Mouse (Mus musculus) kidney, postnatal 25 days (tissue): ENCODE results near the gene Ogg1.

Experiments used
- DNase-seq, 2 experiments: peaks; one replicate each; pipeline ENCODE4 v3.0.0; 2021; ENCODE audit warnings: mixed read lengths in 2 of 2

Gene Ogg1

DNA sequence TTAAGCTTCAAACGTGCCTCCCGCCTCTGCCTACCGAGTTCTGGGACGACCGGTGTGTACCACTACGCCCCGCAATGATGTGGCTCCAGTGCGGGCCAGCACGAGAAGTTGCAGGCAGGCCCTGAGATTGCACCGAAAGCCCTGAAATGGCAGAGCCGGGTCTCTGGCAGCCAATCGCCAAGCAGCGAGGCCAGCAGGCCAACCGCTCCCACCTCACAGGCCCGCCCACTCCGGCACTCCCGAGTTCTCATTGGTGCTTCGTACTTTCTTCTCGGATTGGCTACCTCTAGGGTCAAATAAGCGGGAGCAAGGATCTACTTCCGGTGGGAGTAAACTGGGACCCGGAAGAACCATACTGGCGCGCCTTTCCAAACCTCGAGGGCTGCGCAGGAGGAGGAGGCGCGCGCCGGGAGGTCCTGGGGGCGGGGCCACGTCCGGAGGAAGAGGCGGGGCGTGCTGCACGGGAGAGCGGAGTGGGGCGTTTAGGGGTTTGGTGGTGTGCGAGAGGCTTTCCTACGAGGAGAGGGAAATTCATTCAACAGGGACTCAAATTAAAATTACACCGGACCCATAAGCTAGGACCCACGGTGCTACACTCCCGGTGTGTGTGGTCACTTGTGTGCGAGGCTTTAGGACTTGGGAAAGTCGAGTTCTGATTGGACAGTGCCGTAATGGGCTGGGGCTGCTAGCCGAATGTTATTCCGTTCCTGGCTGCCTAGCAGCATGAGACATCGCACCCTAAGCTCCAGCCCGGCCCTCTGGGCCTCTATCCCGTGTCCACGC lies at the start of gene Ogg1:
Gene Ogg1 (plus strand): TSS at position 440 of the 783 bp plus-strand sequence.
- DNase-seq, result peak; percentile 98 to 100

DNA sequence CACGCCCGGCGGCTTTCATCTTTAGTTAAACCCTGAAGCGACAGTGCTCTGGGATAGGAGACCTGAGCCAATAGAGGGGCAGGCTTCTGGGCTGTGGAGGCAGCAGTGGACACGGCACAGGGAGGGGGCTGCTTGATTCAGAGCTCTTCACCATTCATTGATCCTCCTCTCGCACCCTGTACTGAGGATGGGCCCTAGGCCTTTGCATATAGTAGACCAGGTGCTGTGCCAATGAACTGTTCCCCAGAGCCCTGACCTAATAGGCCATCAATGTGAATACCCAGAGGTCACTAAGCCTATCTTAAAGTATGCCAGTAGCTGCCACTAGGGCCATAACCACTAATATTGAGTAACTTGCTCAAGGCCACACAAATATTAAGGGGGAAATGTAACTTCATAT lies 45.1 kb upstream of the Ogg1 start:
- no peak for DNase-seq

DNA sequence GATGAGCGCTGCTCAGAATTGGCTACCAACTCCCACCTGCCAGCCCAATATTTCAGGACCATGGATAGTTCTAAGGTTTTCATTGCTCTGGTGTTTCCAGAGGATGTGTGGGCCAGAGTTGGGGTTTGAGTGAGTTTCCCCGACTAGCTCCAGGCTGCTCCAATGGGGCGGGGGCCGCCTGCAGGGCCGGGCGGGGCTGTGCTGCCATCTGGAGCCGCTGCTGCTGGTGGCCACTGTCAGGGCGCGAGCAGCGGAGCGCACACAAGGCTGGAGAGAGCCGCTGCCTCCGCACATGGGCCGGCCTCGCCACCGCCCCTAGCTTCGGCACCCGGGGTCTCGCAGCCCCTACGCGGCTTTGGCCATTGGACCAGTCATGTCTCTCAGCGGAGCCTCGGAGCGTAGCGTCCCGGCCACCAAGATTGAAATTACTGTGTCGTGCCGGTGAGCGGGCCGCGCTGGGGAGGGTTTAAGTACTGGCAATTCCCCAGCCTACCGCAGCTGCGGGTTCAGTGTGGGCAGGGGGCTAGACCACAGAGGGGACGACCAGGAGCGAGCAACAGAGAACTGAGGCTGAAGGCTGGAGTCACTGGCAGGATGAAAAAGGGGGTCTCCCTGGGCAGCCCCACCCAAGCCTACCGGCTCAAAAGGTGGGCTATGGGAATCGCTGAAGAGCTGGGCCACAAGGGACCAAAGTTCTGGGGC lies 44.5 kb upstream of the Ogg1 start, which contains the start of gene Cpne9:
Gene Cpne9 (plus strand): TSS at position 207 of the 702 bp plus-strand sequence.
- no peak for DNase-seq

DNA sequence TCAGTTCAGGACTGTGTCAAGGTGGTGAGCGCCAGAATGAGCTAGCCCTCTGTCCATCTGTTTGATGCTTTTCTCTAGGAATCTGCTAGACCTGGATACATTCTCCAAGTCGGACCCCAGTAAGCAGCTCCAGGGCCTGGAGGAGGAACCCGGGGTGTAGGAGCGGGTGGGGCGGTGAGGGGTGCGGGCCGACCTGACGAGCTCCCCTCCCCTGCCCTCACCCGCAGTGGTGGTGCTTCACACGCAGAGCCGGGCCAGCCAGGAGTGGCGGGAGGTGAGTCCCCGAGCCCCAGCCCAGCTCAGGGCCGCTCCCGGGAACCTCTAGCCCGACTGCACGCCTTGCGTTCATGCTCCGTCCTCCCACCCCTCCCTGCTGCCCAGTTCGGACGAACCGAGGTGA lies 43.8 kb upstream of the Ogg1 start:
- DNase-seq, result no peak

DNA sequence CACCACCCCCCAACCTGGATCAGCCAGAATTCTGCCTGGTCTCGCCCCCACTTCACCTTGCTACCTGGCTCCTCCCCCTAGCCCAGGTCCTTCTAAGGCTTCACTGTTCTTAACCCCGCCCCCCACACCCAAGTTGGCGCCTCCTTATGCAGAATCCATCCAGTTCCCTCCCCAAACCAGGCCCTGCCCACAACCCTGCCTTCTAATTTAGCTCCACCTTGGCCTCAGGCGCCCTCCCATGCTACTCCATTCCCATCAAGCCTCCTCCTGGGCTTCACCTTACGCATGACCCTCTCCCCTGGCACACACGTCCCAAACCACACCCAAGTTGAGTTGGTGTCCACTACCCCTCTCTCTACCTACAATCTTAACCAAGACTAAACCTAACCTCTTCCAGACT lies 43.3 kb upstream of the Ogg1 start:
- DNase-seq, result no peak

DNA sequence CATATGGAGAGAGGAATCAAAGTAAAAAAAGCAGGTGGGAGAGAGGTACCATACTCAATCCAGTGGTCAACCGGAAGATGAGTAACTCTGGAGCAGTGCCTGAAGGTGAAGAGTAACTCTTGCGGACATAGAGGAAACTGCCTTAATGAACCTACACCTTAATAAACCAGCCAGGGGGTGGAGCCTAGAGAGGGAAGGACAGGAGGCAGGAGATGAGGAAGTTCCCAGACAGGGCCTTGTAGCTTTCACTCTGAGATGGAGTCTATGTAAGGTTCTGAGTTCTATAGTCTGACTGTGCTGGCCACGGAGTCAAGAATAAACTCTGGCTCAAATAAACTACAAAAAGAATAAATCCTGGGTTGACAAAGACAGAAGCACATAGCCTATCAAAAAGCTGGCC lies 41.8 kb upstream of the Ogg1 start:
- DNase-seq, result no peak

DNA sequence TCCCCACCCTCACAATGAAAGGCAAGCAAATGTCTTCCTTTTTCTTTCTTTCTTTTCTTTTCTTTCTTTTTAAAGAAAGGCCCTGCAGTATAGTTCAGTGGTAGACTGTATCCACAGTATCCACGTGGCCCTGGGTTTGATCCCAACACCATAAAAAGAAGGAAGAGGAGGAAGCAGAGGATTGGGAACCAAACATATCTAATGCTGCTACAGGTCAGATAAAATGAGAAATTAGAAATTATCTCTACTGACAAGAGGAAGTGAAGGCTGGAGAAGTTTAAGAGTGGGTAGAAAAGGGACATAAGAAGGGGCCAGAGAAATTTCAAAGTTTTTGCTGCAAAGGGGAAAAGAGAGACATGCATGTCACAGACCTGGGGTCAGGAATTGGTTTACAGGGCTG lies 40.5 kb upstream of the Ogg1 start:
- no peak for DNase-seq

DNA sequence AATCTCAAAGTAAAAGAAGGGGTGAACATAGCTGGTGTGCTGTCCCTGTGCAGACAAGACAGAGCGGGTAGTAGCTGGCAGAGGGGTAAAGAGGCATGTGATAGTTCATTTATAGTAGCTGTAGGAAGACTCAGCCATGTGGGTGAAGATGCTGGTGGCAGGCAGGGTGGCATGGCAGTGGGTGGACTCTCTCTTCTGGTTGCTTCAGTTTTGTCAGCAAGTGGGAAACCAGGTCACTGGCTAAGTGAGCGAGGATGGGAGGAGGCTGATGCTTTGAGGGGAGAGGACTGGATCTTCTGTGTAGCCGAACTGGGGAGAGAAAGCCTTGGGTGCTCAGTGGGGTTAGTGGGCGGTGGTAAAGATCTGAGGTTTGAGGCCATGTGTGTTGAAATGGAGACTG lies 39.5 kb upstream of the Ogg1 start:
- DNase-seq, result no peak

DNA sequence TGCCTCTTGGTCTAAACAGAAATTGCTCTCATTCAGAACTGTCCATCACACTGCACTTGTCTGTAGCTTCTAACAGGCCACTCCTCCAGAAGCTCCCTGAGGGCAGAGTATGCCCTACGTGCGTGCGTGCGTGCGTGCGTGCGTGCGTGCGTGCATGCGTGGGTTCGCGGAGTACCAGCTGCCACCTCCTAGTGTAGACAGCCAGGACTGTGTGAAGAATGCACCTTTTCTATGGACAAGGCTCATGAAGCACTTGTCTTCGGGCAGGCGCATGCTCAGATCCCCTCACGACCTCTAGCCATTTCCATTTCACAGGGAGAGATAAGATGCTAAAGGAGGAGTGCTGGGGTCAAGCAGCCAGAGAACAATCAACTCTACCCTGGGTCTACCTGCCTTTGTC lies 37.4 kb upstream of the Ogg1 start:
- DNase-seq, result no peak

DNA sequence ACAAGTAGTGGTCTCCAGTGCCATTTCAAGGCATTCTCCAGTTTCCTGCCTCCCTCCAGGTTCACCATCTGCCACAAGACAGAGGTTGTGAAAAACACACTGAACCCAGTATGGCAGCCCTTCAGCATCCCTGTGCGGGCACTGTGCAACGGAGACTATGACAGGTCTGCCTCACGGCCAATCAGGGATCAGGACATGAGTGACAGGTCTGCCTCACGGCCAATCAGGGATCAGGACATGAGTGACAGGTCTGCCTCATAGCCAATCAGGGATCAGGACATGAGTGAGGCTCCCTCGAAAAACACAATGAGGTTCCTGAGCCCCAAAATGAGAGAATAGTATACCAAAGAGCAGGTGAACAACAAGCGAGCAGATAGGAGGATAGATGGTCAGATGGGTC lies 36.4 kb upstream of the Ogg1 start:
- DNase-seq, result no peak

DNA sequence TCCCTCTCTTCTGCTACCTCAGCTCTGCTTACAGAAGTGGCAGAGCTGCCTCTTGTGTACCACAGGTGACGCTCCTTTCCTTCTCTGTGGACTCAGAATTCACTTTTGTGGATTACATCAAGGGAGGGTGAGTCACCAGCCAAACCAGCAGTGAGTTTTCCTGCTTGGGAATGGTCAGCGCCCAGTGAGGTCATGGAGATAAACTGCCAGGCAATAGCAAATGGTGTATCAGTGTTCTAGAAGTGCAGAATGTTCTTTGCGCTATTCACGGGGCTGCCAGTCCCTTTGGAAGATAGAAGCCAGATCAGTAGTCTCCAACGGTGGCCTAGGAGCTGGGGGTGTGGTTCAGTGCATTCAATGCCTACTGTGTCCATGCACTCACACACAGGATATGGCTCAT lies 33.8 kb upstream of the Ogg1 start:
- DNase-seq, result no peak

DNA sequence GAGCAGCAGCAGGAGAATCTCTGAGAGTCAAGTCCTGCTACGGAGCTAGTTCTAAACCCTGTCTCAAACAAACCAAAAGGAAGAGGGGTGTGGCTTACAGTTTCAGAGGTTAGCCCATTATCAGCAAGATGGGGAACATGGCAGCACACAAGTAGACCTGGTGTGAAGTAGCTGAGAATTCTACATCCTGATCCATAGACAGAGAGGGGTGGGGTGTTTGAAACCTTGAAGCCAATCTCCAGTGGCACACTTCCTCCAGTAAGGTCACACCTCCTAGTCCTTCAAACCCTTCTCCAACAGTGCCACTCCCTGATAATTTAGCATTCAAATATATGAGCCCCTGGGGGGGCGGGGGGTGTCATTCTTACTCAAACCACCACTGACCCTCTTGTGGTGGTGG lies 30.7 kb upstream of the Ogg1 start:
- DNase-seq, result no peak

DNA sequence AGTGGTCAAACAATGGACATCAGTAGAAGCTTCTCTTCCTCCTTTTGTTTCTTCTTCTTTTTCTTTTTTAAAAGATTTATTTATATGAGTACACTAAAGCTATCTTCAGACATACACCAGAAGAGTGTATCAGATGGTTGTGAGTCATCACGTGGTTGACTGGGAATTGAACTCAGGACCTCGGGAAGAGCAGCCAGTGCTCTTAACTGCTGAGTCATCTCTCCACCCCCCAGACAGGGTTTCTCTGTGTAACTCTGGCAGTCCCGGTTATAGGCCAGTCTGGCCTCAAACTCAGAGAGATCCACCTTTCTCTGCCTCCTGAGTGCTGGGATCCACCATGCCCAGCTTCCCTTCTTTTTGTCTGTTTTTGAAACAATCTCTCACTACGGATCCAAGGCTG lies 30.1 kb upstream of the Ogg1 start:
- no peak for DNase-seq

DNA sequence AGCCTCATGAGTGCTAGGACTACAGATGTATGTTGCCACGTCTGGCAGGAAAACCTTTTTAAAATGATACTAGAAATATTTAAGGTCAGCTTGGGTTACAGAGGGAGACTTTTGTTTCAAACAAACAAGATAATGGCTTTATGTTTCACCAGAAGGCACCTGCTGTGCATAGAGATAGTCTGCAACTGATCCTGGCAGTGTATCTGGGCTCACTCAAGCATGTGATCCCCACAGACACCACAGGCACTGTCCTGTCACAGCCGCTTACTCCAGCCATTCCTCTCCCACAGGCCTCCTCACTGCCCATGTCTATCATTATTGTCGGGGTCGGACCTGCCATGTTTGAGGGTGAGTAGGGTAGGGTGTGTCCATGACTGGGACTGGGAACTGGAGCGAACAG lies 25.4 kb upstream of the Ogg1 start:
- DNase-seq, result no peak

DNA sequence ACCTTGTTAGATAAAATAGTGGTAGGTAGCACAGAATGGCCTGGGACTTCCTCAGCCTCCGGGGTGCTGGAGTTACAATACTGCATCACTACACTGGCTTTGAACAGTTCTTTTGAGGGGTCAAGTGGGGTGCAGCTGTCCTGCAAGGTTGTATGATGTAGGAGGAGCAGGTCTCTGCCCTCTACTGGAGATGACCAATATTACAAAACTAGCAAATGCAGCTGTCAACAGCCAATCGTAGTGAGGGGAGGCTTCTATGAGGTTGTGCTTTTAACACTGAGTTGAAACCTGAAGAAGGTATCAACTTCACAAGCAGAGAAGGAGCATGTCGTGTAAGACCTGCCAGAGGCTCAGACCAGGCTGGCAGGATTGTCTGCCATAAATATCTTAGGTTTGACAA lies 24.5 kb upstream of the Ogg1 start:
- peak in 1 of 2 experiments; percentile 16 for DNase-seq

DNA sequence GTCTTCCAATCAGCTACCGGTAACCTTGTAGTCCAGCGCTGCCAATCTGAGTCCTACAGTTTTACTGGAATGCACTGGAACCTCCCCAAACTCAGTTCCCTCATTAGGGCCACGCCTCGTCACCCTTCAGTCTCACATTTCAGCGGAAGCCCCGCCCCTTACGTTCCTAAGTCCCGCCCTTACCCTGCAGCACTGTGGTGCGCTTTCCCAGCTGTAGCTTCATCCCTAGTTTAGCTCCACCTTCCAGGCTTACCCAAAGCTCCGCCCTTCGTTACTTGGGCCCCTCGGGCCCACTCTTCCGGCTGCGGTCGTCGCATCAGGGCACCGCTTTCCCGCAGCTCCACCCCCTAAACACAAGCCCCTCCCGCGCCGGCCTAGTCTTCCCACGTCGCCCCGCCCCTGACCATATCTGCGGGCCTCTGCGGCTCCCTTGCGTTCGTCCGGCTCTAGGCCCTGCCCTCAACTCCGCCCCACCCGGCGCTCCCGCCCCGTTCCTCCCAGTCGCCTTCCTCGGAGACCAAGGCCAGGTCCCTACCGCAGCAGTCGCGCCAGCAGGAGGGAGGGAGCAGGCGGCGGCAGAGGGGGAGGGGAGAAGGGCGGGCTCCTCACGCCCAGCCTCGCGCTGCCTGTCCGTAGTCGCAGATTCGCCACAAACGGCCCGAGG lies 20.3 kb upstream of the Ogg1 start:
- DNase-seq, result peak; percentile 100

DNA sequence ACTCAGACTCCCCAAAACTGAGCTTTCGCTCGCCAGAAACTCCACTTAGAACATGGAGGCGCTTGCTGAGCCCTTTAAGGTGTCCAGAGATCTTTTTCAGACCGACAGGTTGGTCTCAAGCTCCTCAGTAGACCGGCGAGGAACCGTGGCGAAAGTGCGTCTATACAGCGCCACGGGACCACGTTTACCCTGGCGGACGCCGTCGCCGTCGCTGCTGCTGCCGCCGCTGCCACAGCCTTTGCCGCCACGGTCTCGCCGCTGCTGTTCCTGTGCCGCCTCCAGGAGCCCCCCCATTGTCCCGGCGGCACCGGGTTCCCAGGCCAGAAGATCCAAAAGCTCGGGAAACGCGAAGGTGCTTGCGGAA lies 19.8 kb upstream of the Ogg1 start, which contains the start of gene Brpf1:
Gene Brpf1 (plus strand): TSS at position 152 of the 364 bp plus-strand sequence.
- peak in 1 of 2 experiments; percentile 82 for DNase-seq

DNA sequence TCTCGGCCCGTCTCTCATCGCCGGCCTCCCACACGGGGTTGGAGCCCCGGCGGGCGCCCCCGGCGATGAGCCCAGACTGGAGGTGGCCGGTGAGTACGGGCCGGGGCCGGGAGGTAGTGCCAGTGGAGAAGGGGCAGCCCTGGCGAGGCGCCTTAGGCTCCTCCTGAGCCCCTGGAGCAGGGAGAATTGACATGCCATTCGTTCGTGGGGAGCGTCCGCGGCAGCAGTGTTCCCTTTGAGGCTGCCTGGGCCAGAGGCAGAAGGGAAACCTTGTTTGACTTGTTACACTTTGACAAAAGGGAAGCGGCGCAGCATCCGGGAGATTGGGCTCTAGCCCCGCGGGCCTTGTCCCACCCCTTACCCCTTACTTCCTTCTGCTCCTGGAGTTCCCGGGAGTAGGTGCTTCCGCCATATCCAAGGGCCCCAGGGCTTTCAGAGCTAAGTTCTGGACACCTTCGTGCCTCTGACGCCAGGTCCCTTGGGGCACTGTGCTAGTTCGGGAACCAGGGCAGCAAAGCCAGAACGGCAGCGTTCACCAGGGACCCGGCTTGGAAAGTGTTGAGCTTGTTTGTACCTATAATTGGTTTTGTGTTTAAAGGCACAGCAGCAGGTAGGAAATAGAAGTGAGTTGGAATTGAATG lies 19.2 kb upstream of the Ogg1 start:
- peak; percentile 38 to 66 for DNase-seq

DNA sequence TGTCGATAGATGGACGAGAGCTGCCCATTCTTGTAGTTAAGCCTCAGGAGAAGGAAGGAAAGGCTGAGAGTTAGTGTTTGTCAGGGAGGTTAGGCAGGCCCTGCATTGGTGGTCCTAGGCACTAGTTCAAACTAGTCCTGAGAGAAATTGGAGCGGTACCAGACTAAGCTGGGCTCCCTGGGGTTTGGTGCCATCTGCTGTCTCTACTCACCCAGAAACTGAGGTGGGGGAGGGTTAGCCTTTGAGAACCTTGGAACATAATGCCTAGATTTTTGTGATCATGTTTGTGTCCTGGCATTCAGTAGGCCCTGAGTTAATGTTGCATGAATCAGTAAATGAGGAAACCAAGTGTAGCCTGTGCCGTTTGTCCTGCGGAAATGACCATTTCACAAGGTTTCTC lies 18.6 kb upstream of the Ogg1 start:
- peak; percentile 57 to 65 for DNase-seq

DNA sequence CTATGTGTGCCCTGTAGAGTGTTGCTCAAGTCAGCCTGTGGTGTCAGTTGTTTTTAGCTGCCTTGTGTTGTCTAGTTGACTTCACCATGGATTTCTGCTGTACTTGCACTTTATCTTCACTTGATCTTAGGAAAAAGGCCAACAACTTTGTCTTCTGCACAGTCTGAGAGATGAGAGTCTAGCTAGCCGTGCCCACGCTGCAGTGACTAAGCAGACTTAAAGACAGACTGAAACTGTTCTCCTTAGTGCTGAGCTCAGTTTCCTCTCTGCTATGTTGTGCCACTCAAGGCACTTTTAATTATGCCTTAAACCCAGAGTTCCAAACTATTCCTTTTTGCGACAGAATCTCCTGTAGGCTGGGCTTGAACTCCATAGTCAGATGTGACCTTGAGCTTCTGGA lies 10.8 kb upstream of the Ogg1 start:
- DNase-seq, result no peak

DNA sequence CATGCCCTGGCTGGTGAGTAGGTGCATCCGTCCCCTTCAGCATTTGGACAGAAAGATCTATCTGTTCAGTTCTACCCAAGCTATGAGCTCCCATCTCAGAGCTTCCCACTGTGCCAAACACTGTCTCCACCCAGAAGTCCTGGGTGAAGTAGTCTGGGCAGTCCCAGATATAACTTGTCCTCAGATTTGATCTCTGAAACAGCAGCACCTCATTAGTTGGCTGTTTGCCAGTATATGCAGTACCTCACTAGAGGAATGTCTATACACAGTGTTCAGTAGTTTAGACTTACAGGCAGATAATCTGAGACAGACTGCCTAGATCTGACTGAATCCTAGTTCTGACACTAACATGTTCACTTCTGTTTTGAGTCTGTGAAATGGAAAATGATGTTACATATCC lies 2.6 kb downstream of the Ogg1 start:
- no peak for DNase-seq

DNA sequence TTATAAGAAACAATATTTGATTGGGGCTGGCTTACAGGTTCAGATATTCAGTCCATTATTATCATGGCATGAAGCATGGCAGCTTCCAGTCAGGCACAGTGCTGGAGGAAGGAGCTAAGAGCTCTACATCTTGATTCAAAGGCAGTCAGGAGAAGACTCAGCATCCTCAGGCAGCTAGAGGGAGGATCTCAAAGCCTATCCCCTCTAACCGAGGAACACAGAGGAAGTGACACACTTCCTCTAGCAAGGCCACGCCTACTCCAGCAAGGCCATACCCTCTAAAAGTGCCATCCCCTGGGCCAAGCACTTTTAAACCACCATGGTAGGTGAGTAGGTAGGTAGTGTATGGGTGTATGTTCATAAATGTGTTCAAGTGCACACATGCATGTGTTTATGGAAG lies 3.8 kb downstream of the Ogg1 start:
- no peak for DNase-seq

DNA sequence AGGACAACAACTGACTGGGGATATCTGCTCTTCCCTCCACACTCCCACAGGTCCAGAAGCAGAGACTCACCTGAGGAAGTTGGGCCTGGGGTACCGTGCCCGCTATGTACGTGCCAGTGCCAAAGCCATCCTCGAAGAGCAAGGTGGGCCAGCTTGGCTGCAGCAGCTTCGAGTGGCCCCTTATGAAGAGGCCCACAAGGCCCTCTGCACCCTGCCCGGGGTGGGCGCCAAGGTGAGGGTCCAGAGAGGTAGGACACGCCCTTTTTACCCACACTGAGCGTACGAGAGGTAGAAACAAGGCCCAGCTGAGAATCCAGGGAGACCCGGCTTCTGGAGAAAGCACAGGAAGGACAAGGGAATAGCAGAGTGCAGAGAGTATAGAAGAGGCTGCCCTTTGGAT lies 4.9 kb downstream of the Ogg1 start:
- no peak for DNase-seq
